In the genomic region with DNA sequence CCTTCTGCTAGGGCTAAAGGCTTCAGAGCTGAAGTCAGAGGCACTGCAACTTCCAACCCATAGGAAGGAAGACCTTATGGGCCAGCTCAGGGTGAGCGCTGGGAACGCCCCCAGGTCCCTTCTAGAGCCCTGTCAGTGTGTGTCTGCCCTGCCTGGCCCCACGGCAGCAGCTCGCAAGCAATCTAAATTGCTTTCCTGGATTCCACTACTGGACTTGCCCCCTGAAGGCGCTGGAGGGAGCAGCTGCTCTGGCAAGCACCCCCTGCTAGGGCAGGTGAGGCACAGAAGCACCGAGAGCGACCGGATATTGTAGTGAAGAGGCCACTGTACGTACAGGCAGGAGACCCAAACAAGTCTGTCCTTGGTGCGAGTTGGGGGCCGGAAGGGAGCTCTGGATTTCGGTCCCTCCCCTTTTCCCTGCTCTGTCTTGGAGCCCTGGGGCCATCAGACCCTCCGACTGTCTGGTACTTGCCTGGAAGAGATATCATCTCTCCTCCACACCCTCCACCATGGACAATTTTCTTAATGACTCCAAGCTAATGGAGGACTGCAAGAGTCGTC, we compare ENCODE assay signal across 9 mouse cellular contexts. TPM values are rescaled to one million over a fixed set of nuclear protein-coding genes. Genes with fewer than 3 reads are reported as not detected.
A peak's percentile ranks its signal among the peaks of the same experiment; 100 is the strongest.
DNase-seq lines count a peak whose midpoint lies in the region; ATAC-seq and TF ChIP-seq lines count a peak whose summit lies in the region.
"Had no signal": no experiment of that assay in that cellular context is flagged by ENCODE, and none has a peak within 500 bp of the region (broad histone marks: within the 10 kb centered on the region; RNA-seq: fewer than 3 reads in every experiment).

No protein-coding gene starts in this region.

- H3K27ac ChIP-seq in bone marrow, adult 2 months (ENCODE audit: control insufficient read depth, insufficient read depth, low read depth, low read length, poor library complexity): peak overlapping the region; percentile 95
- no peak overlapping the region for H3K27ac ChIP-seq in heart, embryonic 12.5 days (ENCODE audit: poor library complexity, severe bottlenecking)
- H3K27ac ChIP-seq in limb, embryonic 12.5 days: no peak overlapping the region
- H3K27ac ChIP-seq in midbrain, embryonic 11.5 days (ENCODE audit: low read depth, low read length): no peak overlapping the region
- H3K27ac ChIP-seq in stomach, embryonic 16.5 days (ENCODE audit: low read length): peak overlapping the region; percentile 38; the same call in 1 of the 2 replicates

- TF ChIP-seq POLR2A in bone marrow, adult 2 months (IDR thresholded peaks at IDR 0.05; ENCODE audit: borderline replicate concordance, control insufficient read depth, low read depth, low read length): no peak

- peak overlapping the region; percentile 98 for H3K4me2 ChIP-seq in heart, embryonic 12.5 days
- H3K4me2 ChIP-seq in limb, embryonic 12.5 days: peak overlapping the region; percentile 90
- peak overlapping the region; percentile 69 for H3K4me2 ChIP-seq in midbrain, embryonic 11.5 days
- peak overlapping the region; percentile 76 for H3K4me2 ChIP-seq in stomach, embryonic 16.5 days (ENCODE audit: low read depth, low read length)

- peak overlapping the region; percentile 95 for H3K4me3 ChIP-seq in bone marrow, adult 2 months (replicated peaks; ENCODE audit: control insufficient read depth, low read depth, low read length)
- H3K4me3 ChIP-seq in heart, embryonic 12.5 days: peak overlapping the region; percentile 47
- peak overlapping the region; percentile 50 for H3K4me3 ChIP-seq in limb, embryonic 12.5 days (replicated peaks)
- peak overlapping the region; percentile 34 for H3K4me3 ChIP-seq in midbrain, embryonic 11.5 days (ENCODE audit: low read depth, low read length)
- H3K4me3 ChIP-seq in stomach, embryonic 16.5 days (replicated peaks; ENCODE audit: low read length): peak overlapping the region; percentile 53

- peak; percentile 23 for DNase-seq in embryo, embryonic 10 days (ENCODE audit: low spot score)
- no peak for DNase-seq in embryo, embryonic 9.5 days (ENCODE audit: extremely low spot score)
- no peak for DNase-seq in midbrain, embryonic 11.5 days (ENCODE audit: low spot score, missing footprints)
- DNase-seq in layer of hippocampus, adult 9-11 months: no peak

- H3K36me3 ChIP-seq in heart, embryonic 12.5 days: no peaks in the 10 kb centered on the region
- H3K36me3 ChIP-seq in limb, embryonic 12.5 days: no peaks in the 10 kb centered on the region
- no peaks in the 10 kb centered on the region for H3K36me3 ChIP-seq in midbrain, embryonic 11.5 days (ENCODE audit: control insufficient read depth, insufficient read depth, low read length)
- H3K36me3 ChIP-seq in stomach, embryonic 16.5 days (ENCODE audit: control insufficient read depth, insufficient read depth, low read length): no peaks in the 10 kb centered on the region
- H3K36me3 ChIP-seq: G1E had no signal

- H3K9ac ChIP-seq in heart, embryonic 12.5 days: peak overlapping the region; percentile 40
- peak overlapping the region; percentile 8; the same call in 1 of the 2 replicates for H3K9ac ChIP-seq in limb, embryonic 12.5 days (replicated peaks)
- H3K9ac ChIP-seq in midbrain, embryonic 11.5 days (ENCODE audit: low read length): peak overlapping the region; percentile 47; the same call in 1 of the 2 replicates
- peak overlapping the region; percentile 65 for H3K9ac ChIP-seq in stomach, embryonic 16.5 days (ENCODE audit: low read length)

- no peak for TF ChIP-seq CTCF in bone marrow, adult 2 months (IDR thresholded peaks at IDR 0.05; ENCODE audit: control insufficient read depth, insufficient read depth, low read length)

- H3K4me1 ChIP-seq in bone marrow, adult 2 months (ENCODE audit: control insufficient read depth, insufficient read depth, low read length): peaks cover 3% of the 10 kb centered on the region; the same call in 1 of the 2 replicates
- peaks cover 13% of the 10 kb centered on the region for H3K4me1 ChIP-seq in heart, embryonic 12.5 days (replicated peaks)
- H3K4me1 ChIP-seq in limb, embryonic 12.5 days (replicated peaks): peaks cover 13% of the 10 kb centered on the region
- H3K4me1 ChIP-seq in midbrain, embryonic 11.5 days (ENCODE audit: control insufficient read depth, insufficient read depth, low read length): no peaks in the 10 kb centered on the region; the same call in none of the 2 replicates
- 0 out of 2 replicates have a peak, but pooled peaks cover 7% of the 10 kb centered on the region for H3K4me1 ChIP-seq in stomach, embryonic 16.5 days (ENCODE audit: control insufficient read depth, insufficient read depth, low read length)

- WGBS in bone marrow, adult 2 months: 3% methylated on average over 14 of the region's 14 CpGs
- WGBS in heart, embryonic 12.5 days: 3% methylated on average over 14 of the region's 14 CpGs
- WGBS in limb, embryonic 12.5 days: 4% methylated on average over 14 of the region's 14 CpGs
- 4% methylated on average over 14 of the region's 14 CpGs for WGBS in midbrain, embryonic 11.5 days
- WGBS in stomach, embryonic 16.5 days: 3% methylated on average over 14 of the region's 14 CpGs

- no peak for ATAC-seq in heart, embryonic 12.5 days (ENCODE audit: insufficient number of reproducible peaks, low FRiP score)
- peak; percentile 57; the same call in 1 of the 2 replicates for ATAC-seq in limb, embryonic 12.5 days (ENCODE audit: insufficient number of reproducible peaks, insufficient read depth, low FRiP score, low TSS enrichment, low read depth)
- peak; percentile 67 for ATAC-seq in midbrain, embryonic 11.5 days (ENCODE audit: low FRiP score)
- peak; percentile 49; the same call in 1 of the 2 replicates for ATAC-seq in stomach, embryonic 16.5 days (ENCODE audit: insufficient read depth, low FRiP score)

- H3K27me3 ChIP-seq in heart, embryonic 12.5 days (replicated peaks): peaks cover 41% of the 10 kb centered on the region
- H3K27me3 ChIP-seq in limb, embryonic 12.5 days: peaks cover 30% of the 10 kb centered on the region
- peaks cover 14% of the 10 kb centered on the region for H3K27me3 ChIP-seq in midbrain, embryonic 11.5 days (ENCODE audit: control insufficient read depth, insufficient read depth, low read length)
- H3K27me3 ChIP-seq in stomach, embryonic 16.5 days (ENCODE audit: control insufficient read depth, insufficient read depth, low read length): peaks cover 11% of the 10 kb centered on the region

- no peaks in the 10 kb centered on the region for H3K9me3 ChIP-seq in heart, embryonic 12.5 days (replicated peaks)
- H3K9me3 ChIP-seq in limb, embryonic 12.5 days: no peaks in the 10 kb centered on the region
- H3K9me3 ChIP-seq in midbrain, embryonic 11.5 days (ENCODE audit: control insufficient read depth, low read length): no peaks in the 10 kb centered on the region
- no peaks in the 10 kb centered on the region for H3K9me3 ChIP-seq in stomach, embryonic 16.5 days (replicated peaks; ENCODE audit: control insufficient read depth, low read length)
- H3K9me3 ChIP-seq: G1E had no signal

RNA-seq across cellular contexts. Expression of gene Ptger2, which starts 0.5 kb away (rescaled TPM):
- polyA plus RNA-seq in bone marrow, adult 2 months (2011; ENCODE audit: insufficient read depth, insufficient read length, low replicate concordance, missing spikeins): 1.3 and 3.7 TPM in 2 replicates
- polyA plus RNA-seq in heart, embryonic 12.5 days (2016; fragmentation: Nextera tagmentation; extraction: Ambion mirVana): 0.04 TPM in 1 of 2 replicates, not detected in the other
- polyA plus RNA-seq in limb, embryonic 12.5 days (2016; fragmentation: Nextera tagmentation; extraction: Ambion mirVana): 0.16 TPM in 1 of 2 replicates, not detected in the other
- 0.12 TPM in 1 of 2 replicates, not detected in the other for polyA plus RNA-seq in midbrain, embryonic 11.5 days (2014; fragmentation: Nextera tagmentation; extraction: Ambion mirVana)
- 2.0 and 2.3 TPM in 2 replicates for polyA plus RNA-seq in stomach, embryonic 16.5 days (2015; fragmentation: Nextera tagmentation; extraction: Ambion mirVana)
- polyA plus RNA-seq: G1E had no signal

Comparison
In these comparisons a context has a peak if more than half of its experiments do, and no peak if none do; other contexts are left out.
1. H3K27ac ChIP-seq: peak in bone marrow, adult 2 months (single experiment) and stomach, embryonic 16.5 days (single experiment); none in heart, embryonic 12.5 days (single experiment), limb, embryonic 12.5 days (single experiment) and midbrain, embryonic 11.5 days (single experiment).
2. H3K4me3 ChIP-seq: peak in every context shown above with its lines; median percentile 95 in bone marrow, adult 2 months; 53 in stomach, embryonic 16.5 days; 50 in limb, embryonic 12.5 days; 47 in heart, embryonic 12.5 days; 34 in midbrain, embryonic 11.5 days.
3. H3K9ac ChIP-seq: peak in every context shown above with its lines; median percentile 65 in stomach, embryonic 16.5 days; 47 in midbrain, embryonic 11.5 days; 40 in heart, embryonic 12.5 days; 8 in limb, embryonic 12.5 days.
4. Peak in every context shown above with its lines, with median percentiles within 50 percentile points of each other: H3K4me2 ChIP-seq.